Mouse (Mus musculus) kidney, adult 8-10 months (tissue): ENCODE results near the gene AC140267.1.

Experiments
- DNase-seq, 2 experiments: peaks; one replicate each; pipeline ENCODE4 v3.0.0; 2022

The AC140267.1 gene

DNA sequence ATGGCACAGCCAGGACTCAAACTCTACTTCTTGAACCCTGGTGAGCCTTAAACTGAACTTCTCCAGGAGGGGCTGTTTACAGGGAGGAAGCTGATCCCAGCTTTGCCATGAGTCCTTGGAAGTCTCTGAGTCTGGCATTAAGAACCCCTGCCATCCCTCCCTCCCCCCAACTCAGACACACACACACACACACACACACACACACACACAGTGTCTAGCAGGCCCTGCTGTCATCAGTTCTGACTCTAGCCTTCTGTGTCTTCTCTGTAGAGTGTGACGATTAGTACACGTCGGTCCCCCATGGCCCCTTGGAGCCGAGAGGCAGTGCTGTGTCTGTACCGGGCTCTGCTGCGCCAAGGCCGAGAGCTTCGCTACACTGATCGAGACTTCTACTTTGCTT, at the start of gene AC140267.1:
TSS of gene AC140267.1 (plus strand) at position 301 of the 400 bp plus-strand sequence.
- no peak for DNase-seq

GRCm38 (mm10) chr15:80188927-80189326, 46.7 kb upstream of the AC140267.1 start:
- peak; percentile 87 to 91 for DNase-seq

- peak; percentile 74 to 85 for DNase-seq
These were observed 45.6 kb upstream of the AC140267.1 start for GRCm38 (mm10) chr15:80190075-80190474.

DNA sequence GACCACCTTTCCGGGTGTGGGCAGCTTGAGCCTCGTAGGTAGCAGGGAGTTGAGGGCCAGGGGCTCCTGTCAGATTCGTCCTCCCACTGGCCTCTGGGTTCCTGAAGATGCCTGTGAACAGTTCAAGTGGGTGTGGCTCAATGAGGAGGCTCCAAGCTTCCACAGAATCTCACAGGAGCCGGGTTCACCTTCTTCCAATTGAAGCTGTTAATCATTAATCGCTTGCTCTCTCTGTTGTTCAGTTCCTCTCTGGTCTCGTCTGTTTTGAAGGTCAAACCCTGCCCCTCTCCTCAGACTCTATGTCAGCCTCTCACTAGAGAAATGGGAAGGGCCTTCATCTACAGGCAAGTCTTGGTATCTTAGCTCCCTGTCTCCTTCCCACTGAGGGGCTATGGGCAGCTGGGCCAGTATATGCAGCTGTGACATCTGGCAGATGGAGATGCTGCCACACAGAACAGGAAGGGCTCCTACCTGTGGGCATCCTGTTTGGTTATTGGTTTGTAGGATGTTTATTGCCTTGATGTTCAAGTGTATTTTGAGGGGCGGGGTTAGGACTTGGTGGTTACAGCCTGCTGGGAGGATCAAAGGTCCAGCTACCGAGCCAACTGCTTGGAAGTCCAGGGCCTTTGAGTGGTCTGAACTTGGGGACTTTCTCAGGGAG, 43.9 kb upstream of the AC140267.1 start:
- peak; percentile 68 to 86 for DNase-seq

- DNase-seq = no peak
These were observed 43.4 kb upstream of the AC140267.1 start for GRCm38 (mm10) chr15:80192246-80192585.

DNA sequence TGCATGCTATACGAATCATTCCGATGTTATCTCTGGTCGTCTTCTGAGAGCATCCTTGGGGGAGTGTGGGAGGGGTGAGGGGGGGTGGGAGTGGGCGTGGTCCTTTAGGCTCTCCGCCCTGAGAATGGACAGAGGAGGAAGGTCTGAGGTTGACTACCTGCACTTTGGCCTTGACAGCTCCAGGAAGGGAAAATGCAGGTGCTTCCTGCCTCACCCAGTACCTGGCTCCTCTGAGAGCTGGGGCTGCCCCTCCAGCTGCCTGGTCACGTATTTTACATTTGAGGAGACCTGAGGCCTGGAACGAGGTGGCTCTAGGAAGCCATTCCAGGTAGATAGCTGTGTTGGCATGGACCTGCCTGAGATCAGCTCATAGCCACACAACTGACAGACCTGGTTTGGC, 42.8 kb upstream of the AC140267.1 start:
- peak; percentile 41 to 44 for DNase-seq

DNA sequence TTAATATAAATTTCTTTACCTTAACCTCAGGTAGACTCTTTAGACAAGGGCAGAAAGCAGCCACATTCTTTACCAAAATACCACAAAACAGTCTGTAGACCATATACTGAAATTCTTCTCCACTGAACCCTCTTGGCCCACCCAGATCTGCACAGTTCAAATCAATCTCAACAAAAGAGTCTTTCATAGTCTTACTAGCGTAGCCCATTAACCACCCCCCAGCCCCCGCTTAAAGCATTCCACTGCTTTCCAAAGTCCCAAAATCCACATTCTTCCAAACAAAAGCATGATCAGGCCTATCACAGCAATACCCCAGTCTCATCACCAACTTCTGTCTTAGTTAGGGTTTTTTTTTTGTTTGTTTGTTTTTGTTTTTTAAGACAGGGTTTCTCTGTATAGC, 36.1 kb upstream of the AC140267.1 start:
- no peak for DNase-seq

DNA sequence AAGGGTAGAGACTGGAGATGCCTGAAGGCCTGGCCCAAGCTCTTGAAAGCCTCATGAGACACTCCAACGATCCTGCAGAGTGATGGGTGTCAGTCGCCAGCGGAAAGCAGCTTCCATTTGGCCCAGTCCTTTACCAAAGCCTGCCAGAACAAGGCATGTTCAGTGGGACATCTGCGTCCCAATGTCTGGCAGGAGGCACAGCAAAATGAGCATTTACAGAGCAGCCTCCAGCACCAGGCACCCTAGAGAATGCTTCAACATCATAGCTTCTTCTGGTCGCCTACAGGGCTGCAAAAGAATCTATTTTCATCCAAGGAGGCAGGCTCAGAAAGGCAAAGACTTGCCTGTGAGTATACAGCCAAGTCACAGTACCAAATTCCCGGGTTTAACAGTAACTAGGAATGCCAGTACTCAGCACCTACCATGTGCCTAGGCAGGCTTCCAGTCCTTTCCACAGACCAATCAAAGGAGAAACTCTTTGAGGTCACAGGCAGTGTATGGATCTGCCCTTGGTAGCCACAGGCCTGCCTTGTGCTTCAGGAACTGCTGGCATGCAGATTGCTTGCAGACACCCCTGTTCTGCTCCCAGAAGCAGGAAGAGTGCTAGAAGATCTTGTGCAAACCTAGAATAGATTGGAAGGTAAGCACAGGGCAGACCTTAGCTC, 33.4 kb upstream of the AC140267.1 start:
- peak; percentile 60 to 71 for DNase-seq

DNA sequence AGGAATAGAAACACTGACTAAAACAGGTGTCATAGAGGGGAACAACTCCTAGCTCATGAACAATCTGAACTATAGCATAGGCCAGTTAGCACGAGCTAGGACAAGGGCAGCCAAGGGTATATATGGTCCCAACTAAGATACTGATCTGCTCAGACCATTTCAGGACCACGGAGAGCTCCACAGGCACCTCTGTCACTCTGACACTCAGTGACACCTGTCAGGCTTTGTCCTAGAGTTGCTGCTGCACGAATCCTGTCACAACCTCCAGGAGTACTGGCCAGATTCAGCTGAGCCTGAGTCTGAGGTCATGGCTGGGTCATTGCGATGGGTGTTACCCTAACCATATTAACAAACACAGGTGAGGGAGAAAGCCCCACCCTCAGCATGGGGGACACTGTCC, 32.2 kb upstream of the AC140267.1 start:
- DNase-seq = no peak

GRCm38 (mm10) chr15:80206057-80206565, 29.5 kb upstream of the AC140267.1 start:
- DNase-seq = no peak

GRCm38 (mm10) chr15:80208446-80208845, 27.2 kb upstream of the AC140267.1 start:
- DNase-seq = peak; percentile 63 to 70

- DNase-seq = no peak
These were observed 21.9 kb upstream of the AC140267.1 start for GRCm38 (mm10) chr15:80213688-80214087.

- DNase-seq = no peak
These were observed 19.7 kb upstream of the AC140267.1 start for GRCm38 (mm10) chr15:80215716-80216479.

- no peak for DNase-seq
These were observed 19.2 kb upstream of the AC140267.1 start for GRCm38 (mm10) chr15:80216480-80216820.

DNA sequence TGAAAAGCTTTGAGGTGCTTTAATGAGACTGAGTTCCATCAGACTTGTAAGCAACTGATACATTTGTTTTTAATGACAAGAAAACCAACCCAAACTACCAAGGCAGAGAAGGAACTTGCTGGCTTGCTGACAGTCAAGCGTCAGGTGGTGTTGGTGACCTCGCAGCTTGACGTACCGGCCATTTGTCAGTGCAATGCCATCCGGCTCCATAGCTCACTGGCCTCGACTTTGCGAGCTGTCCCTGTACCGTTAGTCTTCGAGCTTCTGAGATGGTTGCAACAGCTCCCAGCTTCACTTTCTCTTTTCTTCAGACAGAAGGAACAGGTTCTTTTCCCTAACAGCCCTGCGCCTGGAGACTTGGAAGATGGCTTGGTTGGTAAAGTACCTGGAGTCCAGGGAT, 18.2 kb upstream of the AC140267.1 start:
- no peak for DNase-seq

- DNase-seq = no peak
These were observed 16.4 kb upstream of the AC140267.1 start for GRCm38 (mm10) chr15:80219211-80219610.

- no peak for DNase-seq
These were observed 15.7 kb upstream of the AC140267.1 start for GRCm38 (mm10) chr15:80219705-80220657.

DNA sequence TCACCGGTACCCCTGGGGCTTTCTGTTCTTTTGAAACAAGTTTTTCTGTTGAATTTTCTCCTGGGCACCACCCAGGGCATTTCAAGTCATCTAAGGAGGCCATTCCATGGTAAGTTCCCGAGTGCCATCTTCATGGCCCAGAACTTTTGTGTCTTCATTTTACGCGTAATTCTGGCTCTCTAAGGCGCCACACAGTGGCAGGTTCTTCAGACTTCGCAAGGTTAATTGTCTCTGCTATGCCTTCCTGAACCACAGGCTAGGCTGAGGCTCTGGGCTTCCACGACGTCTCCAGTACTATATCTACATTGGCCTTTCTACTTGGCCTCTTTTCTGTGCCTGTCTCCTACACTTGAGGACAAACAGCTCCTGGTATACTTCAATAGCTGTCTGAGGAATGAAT, 14.6 kb upstream of the AC140267.1 start:
- no peak for DNase-seq

DNA sequence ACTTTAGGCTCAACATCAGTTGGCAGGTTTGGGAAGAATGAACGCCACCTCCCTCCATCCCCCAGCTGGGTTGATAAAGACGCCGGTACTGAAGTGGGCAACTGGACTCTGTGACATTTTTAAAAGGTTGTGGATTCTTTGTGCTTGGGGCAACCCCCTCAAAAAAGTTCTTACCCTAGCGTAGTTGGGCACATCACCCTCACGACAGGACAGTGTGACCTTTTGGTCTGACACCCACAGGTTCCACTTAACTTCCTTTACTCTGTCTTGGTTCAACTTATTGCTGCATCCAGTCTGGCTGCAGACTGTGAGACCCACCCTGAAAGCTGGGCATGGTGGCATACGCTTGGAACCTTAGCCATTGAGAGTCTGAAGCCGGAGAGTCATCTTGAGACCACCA, 11.9 kb upstream of the AC140267.1 start:
- DNase-seq = no peak

DNA sequence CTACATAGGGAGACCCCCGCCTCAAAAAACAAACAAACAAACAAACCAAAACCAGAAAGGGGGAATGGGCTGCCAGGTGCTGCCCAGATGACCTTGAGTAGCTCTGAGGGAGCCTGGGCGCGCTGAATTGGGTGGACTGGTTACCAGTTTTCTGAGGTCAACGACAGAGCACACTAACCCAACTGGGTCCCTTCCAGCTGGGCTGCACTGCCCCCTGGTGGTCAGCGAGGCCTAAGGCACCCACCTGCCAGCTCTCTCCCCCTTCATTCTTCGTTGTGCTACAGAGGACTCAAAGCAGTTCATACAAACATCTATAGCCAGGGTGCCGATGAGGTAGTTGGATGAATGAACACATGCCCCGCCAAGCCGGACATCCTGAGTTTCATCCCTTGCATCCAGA, 10.4 kb upstream of the AC140267.1 start:
- peak; percentile 55 to 76 for DNase-seq

GRCm38 (mm10) chr15:80225796-80226195, 9.8 kb upstream of the AC140267.1 start:
- peak; percentile 53 to 81 for DNase-seq

- no peak for DNase-seq
These were observed 7.4 kb upstream of the AC140267.1 start for GRCm38 (mm10) chr15:80228071-80228800.
